Mouse (Mus musculus): ENCODE results near the gene Olfr799.

DNA sequence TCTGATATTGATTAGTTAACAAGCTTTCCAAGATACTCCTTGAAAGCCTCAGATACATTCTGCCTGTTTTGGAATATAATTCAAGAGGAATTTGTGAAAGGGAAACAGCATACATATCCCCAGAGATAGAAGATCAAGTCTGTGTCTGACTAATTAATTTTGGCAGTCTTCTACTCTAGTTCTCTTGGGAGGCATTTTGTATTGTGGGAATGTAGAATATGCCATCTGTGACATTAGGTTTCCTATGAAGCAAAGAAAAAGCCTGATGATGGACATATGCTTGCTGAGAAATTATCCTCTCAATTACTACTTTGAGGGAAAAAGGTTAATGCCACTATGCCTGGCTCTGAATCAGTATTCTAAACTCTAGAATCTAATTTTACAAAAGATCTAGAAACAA lies 14.0 kb upstream of the Olfr799 start:
- TF ChIP-seq CTCF (IDR thresholded peaks at IDR 0.05; ENCODE audit: borderline replicate concordance, insufficient read depth, low read length) (no peak), POLR2A (IDR thresholded peaks at IDR 0.05; ENCODE audit: low read depth, low read length) (no peak)

All from embryonic fibroblast, embryonic 13.5 days (primary cell).